Mouse (Mus musculus) erythroblast, embryonic 14.5 days (primary cell): ENCODE results near the gene Nrg4.

Source experiments
- GATA1 ChIP-seq: IDR thresholded peaks from 2 replicates; pipeline ENCODE4 v1.6.1; 2012; ENCODE audit warnings: low read length, inconsistent platforms, mixed read lengths
- TAL1 ChIP-seq: IDR thresholded peaks from 3 replicates; pipeline ENCODE4 v1.6.1; 2012; ENCODE audit warnings: low read length, inconsistent platforms, mixed read lengths

DNA sequence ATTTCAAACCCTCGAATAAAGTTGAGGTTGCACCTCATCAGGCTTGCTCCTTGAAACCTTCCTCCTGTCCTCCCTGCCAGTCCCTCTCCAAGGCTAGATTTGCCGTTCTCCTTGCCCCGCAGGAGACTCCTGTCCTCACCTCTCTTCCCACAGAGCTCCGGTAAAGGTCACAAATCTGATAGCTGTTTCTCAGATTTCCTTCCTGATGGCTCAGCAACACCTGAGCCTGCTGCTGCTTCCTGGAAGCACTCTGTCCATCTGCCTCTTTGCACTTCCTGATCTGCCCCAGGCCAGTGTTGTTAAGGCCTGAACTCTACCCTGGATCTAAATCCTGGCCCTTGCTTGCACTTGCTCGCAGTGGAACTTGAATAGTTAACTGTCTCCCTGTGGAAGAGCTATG, 5.8 kb upstream of the Nrg4 start:
- TF ChIP-seq GATA1, result no peak
- no peak for TF ChIP-seq TAL1
